Mouse (Mus musculus) cerebellum, postnatal 10 days (tissue): ENCODE results near the gene Ralgps1.
A peak's percentile ranks its signal among the peaks of the same experiment; 100 is the strongest.

Experiments used
- DNase-seq, 2 experiments: peaks; one replicate each; pipeline ENCODE4 v3.0.0; 2021; ENCODE audit warnings: mixed read lengths in 2 of 2

The Ralgps1 gene

GRCm38 (mm10) chr2:33274719-33275490, 96.4 kb downstream of the Ralgps1 start:
- peak; percentile 38 to 56 for DNase-seq

- DNase-seq: no peak
These were observed 98.4 kb downstream of the Ralgps1 start for GRCm38 (mm10) chr2:33272665-33273439.

- DNase-seq: peak; percentile 46 to 61
These were observed 99.8 kb downstream of the Ralgps1 start for GRCm38 (mm10) chr2:33271511-33271910.

GRCm38 (mm10) chr2:33270569-33270968, 100.7 kb downstream of the Ralgps1 start:
- no peak for DNase-seq

- DNase-seq: peak; percentile 42 to 66
These were observed 102.2 kb downstream of the Ralgps1 start for GRCm38 (mm10) chr2:33269132-33269493.

- DNase-seq: no peak
These were observed 102.7 kb downstream of the Ralgps1 start for GRCm38 (mm10) chr2:33268384-33269131.

GRCm38 (mm10) chr2:33267075-33267474, 104.2 kb downstream of the Ralgps1 start:
- DNase-seq: no peak

- DNase-seq: no peak
These were observed 105.5 kb downstream of the Ralgps1 start for GRCm38 (mm10) chr2:33265793-33266192.

GRCm38 (mm10) chr2:33261475-33261874, 109.8 kb downstream of the Ralgps1 start:
- DNase-seq: no peak

GRCm38 (mm10) chr2:33260772-33261171, 110.5 kb downstream of the Ralgps1 start:
- DNase-seq: peak; percentile 68 to 69

- DNase-seq: no peak
These were observed 114.3 kb downstream of the Ralgps1 start for GRCm38 (mm10) chr2:33256769-33257537.

- DNase-seq: peak; percentile 58 to 63
These were observed 116.8 kb downstream of the Ralgps1 start for GRCm38 (mm10) chr2:33254318-33254985.

- DNase-seq: peak; percentile 53
These were observed 117.6 kb downstream of the Ralgps1 start for GRCm38 (mm10) chr2:33253572-33254190.

- DNase-seq: no peak
These were observed 118.5 kb downstream of the Ralgps1 start for GRCm38 (mm10) chr2:33252751-33253150.

- DNase-seq: no peak
These were observed 121.2 kb downstream of the Ralgps1 start for GRCm38 (mm10) chr2:33249922-33250633.

- no peak for DNase-seq
These were observed 122.7 kb downstream of the Ralgps1 start for GRCm38 (mm10) chr2:33248549-33248948.

GRCm38 (mm10) chr2:33246841-33247240, 124.4 kb downstream of the Ralgps1 start:
- no peak for DNase-seq

- DNase-seq: no peak
These were observed 125.9 kb downstream of the Ralgps1 start for GRCm38 (mm10) chr2:33245350-33245749.

- DNase-seq: no peak
These were observed 126.4 kb downstream of the Ralgps1 start for GRCm38 (mm10) chr2:33244880-33245279.

GRCm38 (mm10) chr2:33237581-33237980, 133.7 kb downstream of the Ralgps1 start:
- no peak for DNase-seq

GRCm38 (mm10) chr2:33234848-33235247, 136.4 kb downstream of the Ralgps1 start:
- peak; percentile 54 to 55 for DNase-seq
